Mouse (Mus musculus): ENCODE measurements around the gene Eif3m. TPM values are rescaled to one million over a fixed set of nuclear protein-coding genes. Genes with fewer than 3 reads are reported as not detected.

Gene Eif3m
- 28.3 and 29.7 TPM in 2 replicates for polyA plus RNA-seq (2012; rRNA removed)

- no peaks in the 10 kb centered on the region for H3K27me3 ChIP-seq (ENCODE audit: control insufficient read depth, insufficient read depth, low read length)
- H3K4me3 ChIP-seq (ENCODE audit: control insufficient read depth, low read depth, low read length) = peak within 1 kb of the TSS; percentile 99
- H3K27ac ChIP-seq (ENCODE audit: control insufficient read depth, insufficient read depth, low read depth, low read length) = peak within 1 kb of the TSS; percentile 84
- TF ChIP-seq CTCF (IDR thresholded peaks at IDR 0.05; ENCODE audit: control insufficient read depth, insufficient read depth, insufficient replicate concordance, low read depth, low read length) (no peak), POLR2A (IDR thresholded peaks at IDR 0.05; ENCODE audit: control insufficient read depth, low read depth, low read length) (peak; percentile 70)
- peaks cover 1% of the 10 kb centered on the region for H3K36me3 ChIP-seq (ENCODE audit: control insufficient read depth, insufficient read depth, low read length)
- no peaks in the 10 kb centered on the region; the same call in 1 of the 2 replicates for H3K4me1 ChIP-seq (ENCODE audit: control insufficient read depth, insufficient read depth, low read length)
Measured at GRCm38 (mm10) chr2:105016967-105017287, at the start of gene Eif3m. TSS of gene Eif3m (minus strand) at chr2:105017080.

DNA sequence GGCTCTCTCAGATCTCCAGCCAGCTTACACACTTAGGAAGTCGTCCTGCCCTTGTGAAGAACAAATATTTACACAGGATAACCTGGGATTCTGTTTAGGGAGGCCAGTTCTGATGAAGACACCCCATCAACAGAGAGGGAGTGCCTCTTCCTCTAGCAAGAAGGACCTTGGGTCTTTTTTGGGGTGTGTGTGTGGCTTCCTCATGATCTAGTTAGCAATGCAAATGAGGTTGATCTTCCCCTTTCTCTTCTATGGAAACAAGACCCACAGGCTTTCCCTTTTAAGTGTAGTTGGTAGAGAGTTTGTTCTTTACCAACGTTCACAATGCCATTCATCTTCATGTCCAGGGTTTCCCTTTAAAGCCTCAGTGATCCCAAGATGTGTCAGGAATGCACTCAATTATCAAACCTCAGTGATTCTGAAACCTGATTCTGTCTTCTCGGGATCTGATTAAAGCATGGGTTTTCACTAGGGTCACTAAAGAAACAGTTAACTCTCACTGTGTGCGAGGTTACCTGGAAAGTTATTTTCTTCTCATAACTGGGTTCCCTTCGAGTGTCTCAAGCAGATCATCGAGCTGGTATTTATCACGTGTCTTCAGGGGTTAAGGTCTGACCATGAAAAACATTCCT, 46.0 kb upstream of the Eif3m start:
- Histone ChIP-seq H3K4me3 (ENCODE audit: control insufficient read depth, low read depth, low read length) (no peak overlapping the region), H3K27me3 (ENCODE audit: control insufficient read depth, insufficient read depth, low read length) (no peaks in the 10 kb centered on the region), H3K36me3 (ENCODE audit: control insufficient read depth, insufficient read depth, low read length) (no peaks in the 10 kb centered on the region), H3K4me1 (ENCODE audit: control insufficient read depth, insufficient read depth, low read length) (no peaks in the 10 kb centered on the region), H3K27ac (ENCODE audit: control insufficient read depth, insufficient read depth, low read depth, low read length) (no peak overlapping the region)
- TF ChIP-seq POLR2A (IDR thresholded peaks at IDR 0.05; ENCODE audit: control insufficient read depth, low read depth, low read length) = no peak
- no peak for TF ChIP-seq CTCF (IDR thresholded peaks at IDR 0.05; ENCODE audit: control insufficient read depth, insufficient read depth, insufficient replicate concordance, low read depth, low read length)

DNA sequence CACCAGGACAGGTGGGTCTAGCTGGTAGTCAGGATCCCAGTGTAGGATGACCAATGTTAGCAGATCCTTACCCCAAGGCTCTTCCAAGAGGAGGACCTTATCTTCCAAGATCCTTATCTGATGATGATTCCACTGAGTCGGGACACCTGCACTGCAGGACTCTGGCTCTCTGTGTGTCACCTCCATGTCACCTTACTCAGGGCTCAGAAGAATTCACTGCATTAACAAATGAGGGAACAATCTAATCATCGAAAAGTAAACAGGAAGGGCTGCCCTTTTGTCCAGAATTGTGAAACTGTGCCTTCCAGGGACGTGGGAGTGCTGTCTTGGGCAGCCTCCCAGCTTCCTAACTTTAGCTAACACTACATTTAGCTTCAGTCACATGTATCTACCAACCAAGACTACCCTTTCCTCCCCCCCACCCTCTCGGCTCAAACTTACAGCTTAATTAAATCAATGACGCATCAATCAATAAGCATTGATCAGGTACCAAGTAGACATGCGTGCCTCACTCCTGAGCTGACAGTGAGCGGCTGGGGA, 41.8 kb upstream of the Eif3m start:
- TF ChIP-seq POLR2A (IDR thresholded peaks at IDR 0.05; ENCODE audit: control insufficient read depth, low read depth, low read length) (no peak), CTCF (IDR thresholded peaks at IDR 0.05; ENCODE audit: control insufficient read depth, insufficient read depth, insufficient replicate concordance, low read depth, low read length) (no peak)
- Histone ChIP-seq H3K27ac (ENCODE audit: control insufficient read depth, insufficient read depth, low read depth, low read length) (no peak overlapping the region), H3K4me1 (ENCODE audit: control insufficient read depth, insufficient read depth, low read length) (no peaks in the 10 kb centered on the region)

DNA sequence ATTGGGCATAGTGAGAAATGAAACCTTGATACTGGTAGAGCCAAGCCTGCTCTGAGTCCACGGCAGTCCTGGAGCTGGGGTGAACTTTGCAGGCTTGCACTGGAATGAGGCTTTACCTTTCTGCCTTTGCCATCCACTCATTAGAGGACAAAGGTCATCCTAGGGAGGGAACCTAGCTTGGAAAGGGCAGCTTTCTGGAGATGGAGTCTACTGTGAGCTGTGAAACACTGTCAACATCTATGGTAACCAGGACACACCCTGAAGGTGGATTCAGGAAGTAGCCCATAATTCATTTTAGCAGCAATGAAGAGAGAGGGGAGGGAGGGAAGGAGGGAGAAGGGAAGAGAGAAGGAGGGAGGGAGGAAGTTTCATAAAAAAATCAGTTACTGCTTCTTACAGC, 38.6 kb upstream of the Eif3m start:
- no peaks in the 10 kb centered on the region for H3K27me3 ChIP-seq (ENCODE audit: control insufficient read depth, insufficient read depth, low read length)
- H3K27ac ChIP-seq (ENCODE audit: control insufficient read depth, insufficient read depth, low read depth, low read length) = no peak overlapping the region
- H3K4me3 ChIP-seq (ENCODE audit: control insufficient read depth, low read depth, low read length) = no peak overlapping the region
- TF ChIP-seq CTCF (IDR thresholded peaks at IDR 0.05; ENCODE audit: control insufficient read depth, insufficient read depth, insufficient replicate concordance, low read depth, low read length) (no peak), POLR2A (IDR thresholded peaks at IDR 0.05; ENCODE audit: control insufficient read depth, low read depth, low read length) (no peak)
- no peaks in the 10 kb centered on the region for H3K36me3 ChIP-seq (ENCODE audit: control insufficient read depth, insufficient read depth, low read length)
- no peaks in the 10 kb centered on the region for H3K4me1 ChIP-seq (ENCODE audit: control insufficient read depth, insufficient read depth, low read length)

More for the DNA sequence above, 41.8 kb upstream of the Eif3m start:
- no peak overlapping the region for H3K4me3 ChIP-seq (ENCODE audit: control insufficient read depth, low read depth, low read length)
- H3K36me3 ChIP-seq (ENCODE audit: control insufficient read depth, insufficient read depth, low read length) = no peaks in the 10 kb centered on the region
- no peaks in the 10 kb centered on the region for H3K27me3 ChIP-seq (ENCODE audit: control insufficient read depth, insufficient read depth, low read length)

- Histone ChIP-seq H3K27ac (ENCODE audit: control insufficient read depth, insufficient read depth, low read depth, low read length) (no peak overlapping the region), H3K4me3 (ENCODE audit: control insufficient read depth, low read depth, low read length) (no peak overlapping the region), H3K36me3 (ENCODE audit: control insufficient read depth, insufficient read depth, low read length) (no peaks in the 10 kb centered on the region), H3K27me3 (ENCODE audit: control insufficient read depth, insufficient read depth, low read length) (no peaks in the 10 kb centered on the region), H3K4me1 (ENCODE audit: control insufficient read depth, insufficient read depth, low read length) (no peaks in the 10 kb centered on the region)
- TF ChIP-seq CTCF (IDR thresholded peaks at IDR 0.05; ENCODE audit: control insufficient read depth, insufficient read depth, insufficient replicate concordance, low read depth, low read length) (no peak), POLR2A (IDR thresholded peaks at IDR 0.05; ENCODE audit: control insufficient read depth, low read depth, low read length) (no peak)
Measured at GRCm38 (mm10) chr2:105048301-105048700, 31.4 kb upstream of the Eif3m start.

GRCm38 (mm10) chr2:105043152-105043551, 26.3 kb upstream of the Eif3m start:
- Histone ChIP-seq H3K36me3 (ENCODE audit: control insufficient read depth, insufficient read depth, low read length) (no peaks in the 10 kb centered on the region), H3K4me3 (ENCODE audit: control insufficient read depth, low read depth, low read length) (no peak overlapping the region), H3K4me1 (ENCODE audit: control insufficient read depth, insufficient read depth, low read length) (no peaks in the 10 kb centered on the region), H3K27ac (ENCODE audit: control insufficient read depth, insufficient read depth, low read depth, low read length) (no peak overlapping the region), H3K27me3 (ENCODE audit: control insufficient read depth, insufficient read depth, low read length) (no peaks in the 10 kb centered on the region)
- TF ChIP-seq CTCF (IDR thresholded peaks at IDR 0.05; ENCODE audit: control insufficient read depth, insufficient read depth, insufficient replicate concordance, low read depth, low read length) (no peak), POLR2A (IDR thresholded peaks at IDR 0.05; ENCODE audit: control insufficient read depth, low read depth, low read length) (no peak)

- Histone ChIP-seq H3K36me3 (ENCODE audit: control insufficient read depth, insufficient read depth, low read length) (no peaks in the 10 kb centered on the region), H3K27me3 (ENCODE audit: control insufficient read depth, insufficient read depth, low read length) (no peaks in the 10 kb centered on the region), H3K4me1 (ENCODE audit: control insufficient read depth, insufficient read depth, low read length) (no peaks in the 10 kb centered on the region), H3K27ac (ENCODE audit: control insufficient read depth, insufficient read depth, low read depth, low read length) (peak overlapping the region; percentile 65), H3K4me3 (ENCODE audit: control insufficient read depth, low read depth, low read length) (no peak overlapping the region)
- TF ChIP-seq POLR2A (IDR thresholded peaks at IDR 0.05; ENCODE audit: control insufficient read depth, low read depth, low read length) (no peak), CTCF (IDR thresholded peaks at IDR 0.05; ENCODE audit: control insufficient read depth, insufficient read depth, insufficient replicate concordance, low read depth, low read length) (no peak)
Measured at GRCm38 (mm10) chr2:105040859-105041258, 24.0 kb upstream of the Eif3m start.
